Mouse (Mus musculus): ENCODE measurements around the gene S100a11. TPM values are rescaled to one million over a fixed set of nuclear protein-coding genes. Genes with fewer than 3 reads are reported as not detected.

S100a11 gene
- polyA plus RNA-seq, 1 experiment from 2014 or later, result 881 TPM

DNA sequence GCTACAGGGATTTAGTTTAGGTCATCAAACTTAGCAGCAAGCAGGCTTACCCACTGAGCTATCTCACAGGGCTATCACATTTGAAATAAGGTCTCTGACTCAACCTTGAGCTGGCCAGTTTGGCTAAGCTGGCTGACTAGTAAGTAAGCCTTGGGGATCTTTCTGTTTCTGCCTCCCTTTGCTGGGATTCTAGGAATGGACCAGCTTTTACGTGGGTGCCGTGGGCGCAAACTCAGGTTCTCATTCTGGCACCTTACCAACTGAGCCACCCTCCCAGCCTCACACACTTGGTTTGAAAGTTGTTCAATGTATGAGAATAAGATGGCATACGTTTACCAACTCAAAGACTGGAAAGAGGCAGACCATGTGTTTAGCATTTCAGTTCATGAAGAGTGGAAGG lies 42.9 kb downstream of the S100a11 start:
- H3K4me2 ChIP-seq, result no peak overlapping the region
- WGBS, result 80% methylated on average over 4 of the region's 4 CpGs
- ATAC-seq (ENCODE audit: extremely low read depth, insufficient number of reproducible peaks, low FRiP score, low TSS enrichment), result no peak
- H3K36me3 ChIP-seq, result peaks cover 49% of the 10 kb centered on the region
- H3K4me1 ChIP-seq, result peaks cover 15% of the 10 kb centered on the region
- no peaks in the 10 kb centered on the region for H3K27me3 ChIP-seq (replicated peaks)
- H3K9me3 ChIP-seq, result no peaks in the 10 kb centered on the region
- H3K9ac ChIP-seq, result no peak overlapping the region
- no peak overlapping the region for H3K27ac ChIP-seq (replicated peaks)
- no peak overlapping the region for H3K4me3 ChIP-seq

DNA sequence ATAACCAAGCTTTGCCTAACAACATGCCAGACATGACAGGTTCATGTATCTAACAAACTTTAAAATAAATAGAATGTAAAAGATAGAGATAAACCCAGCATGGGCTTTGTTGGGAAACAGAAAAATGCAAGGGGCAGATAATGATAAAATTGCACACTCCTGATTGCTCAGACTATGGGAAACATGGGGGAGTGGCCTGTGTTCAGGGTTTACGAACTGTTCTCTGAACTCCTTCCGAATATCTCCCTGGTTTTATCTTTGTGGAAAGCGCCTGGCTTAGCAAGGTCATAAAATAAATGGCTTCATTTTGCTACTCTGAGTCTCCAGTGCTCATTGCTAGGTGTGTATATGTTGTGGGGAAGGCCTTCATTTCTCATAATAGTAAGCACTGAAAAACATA lies 46.6 kb downstream of the S100a11 start:
- no peak overlapping the region for H3K4me2 ChIP-seq
- ATAC-seq (ENCODE audit: extremely low read depth, insufficient number of reproducible peaks, low FRiP score, low TSS enrichment), result no peak
- H3K27me3 ChIP-seq (replicated peaks), result no peaks in the 10 kb centered on the region
- H3K4me1 ChIP-seq, result peaks cover 8% of the 10 kb centered on the region
- peaks cover 38% of the 10 kb centered on the region for H3K36me3 ChIP-seq
- H3K27ac ChIP-seq (replicated peaks), result no peak overlapping the region
- 57% methylated on average over 3 of the region's 3 CpGs for WGBS
- no peaks in the 10 kb centered on the region for H3K9me3 ChIP-seq
- H3K9ac ChIP-seq, result no peak overlapping the region
- no peak overlapping the region for H3K4me3 ChIP-seq

DNA sequence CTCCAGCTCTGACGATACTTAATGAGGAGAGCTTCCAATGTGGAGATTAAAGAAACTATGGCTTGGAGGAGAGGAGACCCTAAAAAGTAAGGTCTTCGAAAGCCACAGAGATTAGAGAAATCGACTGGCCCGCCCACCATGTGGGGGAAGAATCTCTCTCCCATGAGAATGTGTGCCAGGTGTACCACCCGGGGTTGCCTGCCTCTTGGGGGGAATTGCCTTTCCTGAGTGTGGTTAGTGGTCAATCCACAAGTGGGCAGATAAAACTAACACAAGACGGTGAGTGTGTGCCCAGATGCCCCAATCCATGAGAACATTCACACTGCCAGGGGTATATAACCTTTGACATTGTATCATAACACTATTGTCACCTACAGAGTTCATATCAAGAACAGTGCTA lies 47.4 kb downstream of the S100a11 start:
- 81% methylated on average over 6 of the region's 6 CpGs for WGBS
- Histone ChIP-seq H3K27me3 (replicated peaks) (no peaks in the 10 kb centered on the region), H3K36me3 (peaks cover 30% of the 10 kb centered on the region), H3K4me2 (no peak overlapping the region), H3K27ac (replicated peaks) (peak overlapping the region; percentile 75), H3K9ac (no peak overlapping the region), H3K4me1 (peaks cover 8% of the 10 kb centered on the region), H3K9me3 (no peaks in the 10 kb centered on the region), H3K4me3 (no peak overlapping the region)
- ATAC-seq (ENCODE audit: extremely low read depth, insufficient number of reproducible peaks, low FRiP score, low TSS enrichment), result no peak

DNA sequence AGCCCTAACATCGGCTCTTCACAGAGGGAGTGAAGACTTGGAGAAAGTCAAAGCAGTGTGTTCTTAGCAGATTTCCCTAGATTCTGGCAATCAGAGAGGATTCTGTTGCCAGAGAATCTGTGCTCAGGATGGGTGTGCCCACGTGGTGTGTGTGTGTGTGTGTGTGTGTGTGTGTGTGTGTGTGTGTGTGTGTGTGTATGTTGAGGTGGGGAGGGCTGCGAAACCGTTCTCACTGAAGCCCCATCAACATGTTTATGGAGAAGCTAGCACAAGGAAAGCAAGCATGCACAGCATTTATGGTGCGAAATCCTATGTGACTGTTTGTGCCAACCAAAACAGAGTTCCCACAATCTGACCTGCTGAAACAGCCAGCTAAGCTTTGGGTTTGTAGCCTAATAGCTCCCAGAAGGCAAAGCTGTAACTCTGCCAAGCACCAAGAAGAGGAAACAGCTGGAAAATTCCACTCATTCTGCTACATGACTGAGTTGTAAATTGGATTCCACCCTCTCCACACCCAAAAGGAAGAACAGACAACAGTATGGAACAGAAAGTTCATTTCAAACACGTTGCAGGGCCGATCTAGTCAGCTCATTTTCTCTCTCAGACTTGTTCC lies 48.2 kb downstream of the S100a11 start:
- Histone ChIP-seq H3K27ac (replicated peaks) (peak overlapping the region; percentile 75), H3K4me2 (peak overlapping the region; percentile 44)
- 30% methylated on average over 7 of the region's 7 CpGs for WGBS

DNA sequence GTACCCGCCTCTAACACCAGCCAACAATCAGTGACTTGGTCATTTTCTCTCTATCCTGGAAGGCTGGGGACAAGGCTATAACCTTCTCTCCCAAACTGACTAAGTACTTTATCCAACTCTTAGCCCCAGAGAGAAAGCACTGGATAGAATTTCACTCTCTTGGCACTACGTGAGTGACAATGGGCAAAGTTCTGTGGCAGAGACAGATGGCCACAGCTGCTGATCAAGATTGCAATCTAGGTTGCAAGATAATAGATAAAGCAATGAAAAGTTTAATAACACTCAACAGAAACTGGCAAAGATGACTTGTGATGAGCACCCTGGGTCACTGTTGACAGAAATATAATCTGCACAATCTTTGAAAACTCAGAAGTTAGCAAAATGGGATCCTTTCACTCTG lies 48.8 kb downstream of the S100a11 start:
- 28% methylated on average over 2 of the region's 2 CpGs for WGBS
- Histone ChIP-seq H3K27ac (replicated peaks) (peak overlapping the region; percentile 75), H3K4me2 (peak overlapping the region; percentile 44), H3K9me3 (no peaks in the 10 kb centered on the region), H3K4me3 (no peak overlapping the region), H3K36me3 (peaks cover 16% of the 10 kb centered on the region), H3K9ac (no peak overlapping the region), H3K4me1 (peaks cover 8% of the 10 kb centered on the region), H3K27me3 (replicated peaks) (no peaks in the 10 kb centered on the region)
- no peak for ATAC-seq (ENCODE audit: extremely low read depth, insufficient number of reproducible peaks, low FRiP score, low TSS enrichment)

More for the DNA sequence above, 48.2 kb downstream of the S100a11 start:
- H3K9me3 ChIP-seq, result no peaks in the 10 kb centered on the region
- peaks cover 21% of the 10 kb centered on the region for H3K36me3 ChIP-seq
- peaks cover 8% of the 10 kb centered on the region for H3K4me1 ChIP-seq
- H3K4me3 ChIP-seq, result no peak overlapping the region
- peak; percentile 31; the same call in 1 of the 2 replicates for ATAC-seq (ENCODE audit: extremely low read depth, insufficient number of reproducible peaks, low FRiP score, low TSS enrichment)
- H3K9ac ChIP-seq, result no peak overlapping the region
- no peaks in the 10 kb centered on the region for H3K27me3 ChIP-seq (replicated peaks)

DNA sequence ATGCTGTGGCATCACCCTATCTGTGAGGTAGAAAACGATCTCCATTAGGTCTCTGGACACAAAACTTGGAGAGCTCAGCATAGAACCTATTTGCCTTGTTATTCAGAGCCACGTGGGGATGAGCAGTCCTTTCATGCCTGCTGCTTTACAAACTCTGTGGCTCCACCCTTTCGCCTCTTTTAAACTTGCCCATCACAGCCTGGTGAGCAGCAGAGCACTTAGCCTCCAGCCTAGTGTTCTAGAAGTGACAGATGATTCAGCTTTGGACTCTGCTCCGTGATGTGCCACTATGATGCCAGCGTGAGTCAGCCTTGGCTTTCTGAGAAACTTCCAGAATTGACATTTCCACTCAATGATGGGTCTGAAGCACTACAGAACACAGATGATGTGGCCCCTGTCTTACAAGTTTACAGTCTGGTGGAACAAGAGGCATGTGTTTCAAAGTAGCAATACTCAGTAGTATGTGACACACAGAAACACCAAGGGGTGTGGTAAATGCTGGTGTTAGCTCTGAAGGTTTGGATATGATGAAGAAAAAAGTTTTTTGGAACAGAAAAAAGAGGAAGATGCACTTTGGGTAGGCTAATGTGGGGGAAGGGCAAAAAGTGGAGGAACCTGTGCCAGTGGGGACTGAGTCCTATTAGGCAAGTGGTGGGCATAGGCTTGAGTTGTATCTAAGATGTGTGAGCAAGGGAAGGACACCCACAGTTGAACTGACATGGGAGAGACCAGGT lies 51.9 kb downstream of the S100a11 start:
- H3K9ac ChIP-seq, result no peak overlapping the region
- H3K4me3 ChIP-seq, result no peak overlapping the region
- no peaks in the 10 kb centered on the region for H3K27me3 ChIP-seq (replicated peaks)
- H3K36me3 ChIP-seq, result no peaks in the 10 kb centered on the region
- peaks cover 8% of the 10 kb centered on the region for H3K4me1 ChIP-seq
- no peaks in the 10 kb centered on the region for H3K9me3 ChIP-seq
- WGBS, result 60% methylated on average over 5 of the region's 5 CpGs
- H3K27ac ChIP-seq (replicated peaks), result no peak overlapping the region
- ATAC-seq (ENCODE audit: extremely low read depth, insufficient number of reproducible peaks, low FRiP score, low TSS enrichment), result no peak
- no peak overlapping the region for H3K4me2 ChIP-seq

Other genes starting within 250 kb of the S100a11 start
- not detected in 2 replicates for gene Flg, start 247.0 kb upstream of the S100a11 start, polyA plus RNA-seq (2015; fragmentation: Nextera tagmentation; extraction: Ambion mirVana)
- 0.01 TPM in 1 of 2 replicates, not detected in the other for gene Hrnr, start 200.7 kb upstream of the S100a11 start, polyA plus RNA-seq (2015; fragmentation: Nextera tagmentation; extraction: Ambion mirVana)
- gene Rptn, start 126.8 kb upstream of the S100a11 start, polyA plus RNA-seq (2015; fragmentation: Nextera tagmentation; extraction: Ambion mirVana), result not detected in 2 replicates
- 0.34 and 0.44 TPM in 2 replicates for gene Tchh, start 78.2 kb upstream of the S100a11 start, polyA plus RNA-seq (2015; fragmentation: Nextera tagmentation; extraction: Ambion mirVana)
- gene Tchhl1, start 51.7 kb upstream of the S100a11 start, polyA plus RNA-seq (2015; fragmentation: Nextera tagmentation; extraction: Ambion mirVana), result not detected in 2 replicates
- gene S100a10, start 34.6 kb downstream of the S100a11 start, polyA plus RNA-seq (2015; fragmentation: Nextera tagmentation; extraction: Ambion mirVana), result 197 and 200 TPM in 2 replicates
- gene Tdpoz2, start 132.2 kb downstream of the S100a11 start, polyA plus RNA-seq (2015; fragmentation: Nextera tagmentation; extraction: Ambion mirVana), result not detected in 2 replicates
- gene Tdpoz1, start 155.8 kb downstream of the S100a11 start, polyA plus RNA-seq (2015; fragmentation: Nextera tagmentation; extraction: Ambion mirVana), result not detected in 2 replicates
- not detected in 2 replicates for gene Gm37596, start 172.6 kb downstream of the S100a11 start, polyA plus RNA-seq (2015; fragmentation: Nextera tagmentation; extraction: Ambion mirVana)